Mouse (Mus musculus) neural tube, embryonic 14.5 days (tissue): ENCODE data around the gene Ostn. TPM values are rescaled to one million over a fixed set of nuclear protein-coding genes. Genes with fewer than 3 reads are reported as not detected.
"Not testable (repeated sequence)": the region's sequence is repeated elsewhere in the genome, so short reads cannot be mapped to it uniquely, and the experiment has no call there.

ENCODE experiments used
- ATAC-seq: fragments of 200-750 bp; cut with Nextera tagmentation; 2 replicates; pipeline ENCODE4 v1.8.0; 2017; ENCODE audit warnings: low read depth, mild to moderate bottlenecking, moderate TSS enrichment, moderate library complexity
- H3K27ac ChIP-seq: fragments of 300-500 bp; sonication (generic); 2 replicates; pipeline ENCODE4 v1.5.1; 2014; ENCODE audit warnings: low read depth, mild to moderate bottlenecking, control low read depth, low read length, moderate library complexity, mixed read lengths
- H3K27me3 ChIP-seq: fragments of 300-500 bp; sonication (generic); 2 replicates; pipeline ENCODE4 v1.6.1; 2014; ENCODE audit warnings: low read length; ENCODE audit not compliant: control insufficient read depth, insufficient read depth
- H3K36me3 ChIP-seq: fragments of 300-500 bp; sonication (generic); 2 replicates; pipeline ENCODE4 v1.6.1; 2014; ENCODE audit warnings: low read length, mixed read lengths; ENCODE audit not compliant: control insufficient read depth, insufficient read depth
- H3K4me1 ChIP-seq: fragments of 300-500 bp; sonication (generic); 2 replicates; pipeline ENCODE4 v1.6.1; 2014; ENCODE audit warnings: low read length; ENCODE audit not compliant: control insufficient read depth, insufficient read depth
- H3K4me2 ChIP-seq: fragments of 300-500 bp; sonication (generic); 2 replicates; pipeline ENCODE4 v1.6.1; 2014; ENCODE audit warnings: mild to moderate bottlenecking, low read depth, low read length, control low read depth
- H3K4me3 ChIP-seq: fragments of 300-500 bp; sonication (generic); 2 replicates; pipeline ENCODE4 v1.5.1; 2014; ENCODE audit warnings: low read depth, low read length, control low read depth, mixed read lengths
- H3K9ac ChIP-seq: fragments of 300-500 bp; sonication (generic); replicated peaks from 2 replicates; pipeline ENCODE4 v1.6.1; 2014; ENCODE audit warnings: low read depth, mild to moderate bottlenecking, control low read depth, low read length, mixed read lengths
- H3K9me3 ChIP-seq: fragments of 300-500 bp; sonication (generic); 2 replicates; pipeline ENCODE4 v1.6.1; 2016; ENCODE audit warnings: low read length; ENCODE audit not compliant: control insufficient read depth
- WGBS: fragments of 180-500 bp; shearing (Covaris S2); extraction: QIAGEN DNeasy Blood & Tissue Kit; methylation state at CpG from one replicate; pipeline ENCODE4 v1.1.7; 2014; 5-methylcytosine and 5-hydroxymethylcytosine counted together
- polyA plus RNA-seq: library from polyadenylated mRNA; unstranded; fragments of >200 nt; fragmentation: Nextera tagmentation; extraction: Ambion mirVana; gene quantifications from 2 replicates; pipeline ENCODE4 v1.2.1, GENCODE M21; 2014

The Ostn gene
- polyA plus RNA-seq, result not detected in 2 replicates

- not testable (repeated sequence) for H3K9ac ChIP-seq, H3K4me3 ChIP-seq, H3K27ac ChIP-seq, H3K9me3 ChIP-seq, ATAC-seq, H3K36me3 ChIP-seq, H3K27me3 ChIP-seq, H3K4me1 ChIP-seq, H3K4me2 ChIP-seq
- WGBS, result 77% methylated on average over 4 of the region's 4 CpGs
These were observed at the start of gene Ostn for GRCm38 (mm10) chr16:27307189-27307588. Ostn (plus strand) TSS chr16:27307489.

- Histone ChIP-seq H3K4me3 (no peak overlapping the region), H3K36me3 (no peaks in the 10 kb centered on the region), H3K4me2 (no peak overlapping the region), H3K4me1 (no peaks in the 10 kb centered on the region), H3K9me3 (no peaks in the 10 kb centered on the region), H3K27ac (no peak overlapping the region), H3K9ac (no peak overlapping the region), H3K27me3 (no peaks in the 10 kb centered on the region)
- no peak for ATAC-seq
- WGBS, result 84% methylated on average over 4 of the region's 4 CpGs
These were observed 38.5 kb upstream of the Ostn start for GRCm38 (mm10) chr16:27268748-27269147.

GRCm38 (mm10) chr16:27287410-27287809 lies 19.9 kb upstream of the Ostn start:
- no peak overlapping the region for H3K9ac ChIP-seq
- 83% methylated on average over 3 of the region's 3 CpGs for WGBS
- no peaks in the 10 kb centered on the region for H3K9me3 ChIP-seq
- H3K4me2 ChIP-seq, result no peak overlapping the region
- no peaks in the 10 kb centered on the region for H3K4me1 ChIP-seq
- H3K27me3 ChIP-seq, result no peaks in the 10 kb centered on the region
- H3K27ac ChIP-seq, result no peak overlapping the region
- no peaks in the 10 kb centered on the region for H3K36me3 ChIP-seq
- ATAC-seq, result no peak
- no peak overlapping the region for H3K4me3 ChIP-seq

- Histone ChIP-seq H3K4me1 (no peaks in the 10 kb centered on the region), H3K4me3 (no peak overlapping the region), H3K9ac (no peak overlapping the region), H3K27me3 (no peaks in the 10 kb centered on the region), H3K9me3 (no peaks in the 10 kb centered on the region), H3K4me2 (no peak overlapping the region), H3K36me3 (no peaks in the 10 kb centered on the region), H3K27ac (no peak overlapping the region)
- 97% methylated on average over 3 of the region's 3 CpGs for WGBS
- ATAC-seq, result no peak
These were observed 10.8 kb upstream of the Ostn start for GRCm38 (mm10) chr16:27296508-27296907.

GRCm38 (mm10) chr16:27296929-27297328 lies 10.4 kb upstream of the Ostn start:
- Histone ChIP-seq H3K9ac (no peak overlapping the region), H3K27ac (no peak overlapping the region), H3K4me2 (no peak overlapping the region), H3K4me1 (no peaks in the 10 kb centered on the region), H3K9me3 (no peaks in the 10 kb centered on the region), H3K27me3 (no peaks in the 10 kb centered on the region), H3K36me3 (no peaks in the 10 kb centered on the region), H3K4me3 (no peak overlapping the region)
- no peak for ATAC-seq
- 87% methylated on average over 2 of the region's 2 CpGs for WGBS

GRCm38 (mm10) chr16:27319099-27319498 lies 11.8 kb downstream of the Ostn start:
- Histone ChIP-seq H3K4me2 (no peak overlapping the region), H3K9ac (no peak overlapping the region), H3K4me1 (no peaks in the 10 kb centered on the region), H3K27me3 (no peaks in the 10 kb centered on the region), H3K27ac (no peak overlapping the region), H3K9me3 (no peaks in the 10 kb centered on the region), H3K36me3 (no peaks in the 10 kb centered on the region), H3K4me3 (no peak overlapping the region)
- no peak for ATAC-seq
- WGBS, result 92% methylated on average over 1 of the region's 1 CpGs

GRCm38 (mm10) chr16:27322047-27322446 lies 14.8 kb downstream of the Ostn start:
- Histone ChIP-seq H3K4me1 (no peaks in the 10 kb centered on the region), H3K4me3 (no peak overlapping the region), H3K27ac (no peak overlapping the region), H3K27me3 (no peaks in the 10 kb centered on the region), H3K9me3 (no peaks in the 10 kb centered on the region), H3K9ac (no peak overlapping the region), H3K36me3 (no peaks in the 10 kb centered on the region), H3K4me2 (no peak overlapping the region)
- ATAC-seq, result no peak

GRCm38 (mm10) chr16:27326463-27326862 lies 19.2 kb downstream of the Ostn start:
- Histone ChIP-seq H3K9ac (no peak overlapping the region), H3K9me3 (no peaks in the 10 kb centered on the region), H3K4me2 (no peak overlapping the region), H3K4me1 (no peaks in the 10 kb centered on the region), H3K27me3 (no peaks in the 10 kb centered on the region), H3K27ac (no peak overlapping the region), H3K36me3 (no peaks in the 10 kb centered on the region), H3K4me3 (no peak overlapping the region)
- 98% methylated on average over 2 of the region's 2 CpGs for WGBS
- ATAC-seq, result no peak

GRCm38 (mm10) chr16:27347521-27347920 lies 40.2 kb downstream of the Ostn start:
- no peak for ATAC-seq
- Histone ChIP-seq H3K4me1 (no peaks in the 10 kb centered on the region), H3K27ac (no peak overlapping the region), H3K9me3 (no peaks in the 10 kb centered on the region), H3K9ac (no peak overlapping the region), H3K4me3 (no peak overlapping the region), H3K4me2 (no peak overlapping the region), H3K36me3 (no peaks in the 10 kb centered on the region), H3K27me3 (no peaks in the 10 kb centered on the region)
- whole genome bisulfite sequencing, result 83% methylated on average over 3 of the region's 3 CpGs

GRCm38 (mm10) chr16:27348359-27348758 lies 41.1 kb downstream of the Ostn start:
- Histone ChIP-seq H3K36me3 (no peaks in the 10 kb centered on the region), H3K9ac (no peak overlapping the region)
- WGBS, result 70% methylated on average over 1 of the region's 1 CpGs

More at GRCm38 (mm10) chr16:27348359-27348758, 41.1 kb downstream of the Ostn start:
- Histone ChIP-seq H3K27me3 (no peaks in the 10 kb centered on the region), H3K4me2 (no peak overlapping the region), H3K27ac (no peak overlapping the region), H3K4me3 (no peak overlapping the region), H3K9me3 (no peaks in the 10 kb centered on the region), H3K4me1 (no peaks in the 10 kb centered on the region)
- no peak for ATAC-seq
